Mouse (Mus musculus) brain, embryonic 14.5 days (tissue): ENCODE measurements around the gene Mrpl51.

ENCODE experiments used
- CTCF ChIP-seq: fragments of 200-500 bp; IDR thresholded peaks from 2 replicates; pipeline ENCODE4 v1.5.1; 2012; ENCODE audit warnings: inconsistent platforms, mild to moderate bottlenecking, moderate library complexity, borderline replicate concordance; ENCODE audit not compliant: insufficient read depth, insufficient read length; ENCODE audit errors: extremely low read depth
- POLR2A ChIP-seq: fragments of 200-500 bp; IDR thresholded peaks from 2 replicates; pipeline ENCODE4 v1.6.1; 2012; ENCODE audit warnings: mild to moderate bottlenecking, inconsistent platforms, borderline replicate concordance; ENCODE audit not compliant: poor library complexity, insufficient read depth, insufficient read length, severe bottlenecking; ENCODE audit errors: extremely low read depth

GRCm38 (mm10) chr6:125160854-125161760 lies 30.5 kb upstream of the Mrpl51 start:
- TF ChIP-seq POLR2A (0 out of 2 replicates have a peak, but pooled peaks have one; percentile 5), CTCF (no peak)
